Mouse (Mus musculus) forebrain, embryonic 10.5 days (tissue): Measurements from ENCODE around the gene Zbtb48. TPM values are rescaled to one million over a fixed set of nuclear protein-coding genes. Genes with fewer than 3 reads are reported as not detected.

ENCODE experiments used
- DNase-seq: peaks from one replicate; pipeline ENCODE4 v3.0.0-alpha.2; 2017; ENCODE audit warnings: low spot score; ENCODE audit errors: extremely low spot score
- H3K27ac ChIP-seq: fragments of 300-500 bp; sonication (generic); 2 replicates; pipeline ENCODE4 v1.5.1; 2016; ENCODE audit warnings: mild to moderate bottlenecking
- H3K27me3 ChIP-seq: fragments of 300-500 bp; sonication (generic); 2 replicates; pipeline ENCODE4 v1.6.1; 2016; ENCODE audit warnings: mild to moderate bottlenecking; ENCODE audit not compliant: poor library complexity, severe bottlenecking
- H3K36me3 ChIP-seq: fragments of 300-500 bp; sonication (generic); replicated peaks from 2 replicates; pipeline ENCODE4 v1.6.1; 2016; ENCODE audit warnings: mild to moderate bottlenecking, moderate library complexity
- H3K4me1 ChIP-seq: fragments of 300-500 bp; sonication (generic); 2 replicates; pipeline ENCODE4 v1.6.1; 2016
- H3K4me3 ChIP-seq: fragments of 300-500 bp; sonication (generic); 2 replicates; pipeline ENCODE4 v1.5.1; 2016; ENCODE audit warnings: mild to moderate bottlenecking, moderate library complexity
- H3K9me3 ChIP-seq: fragments of 300-500 bp; sonication (generic); 2 replicates; pipeline ENCODE4 v1.6.1; 2016; ENCODE audit warnings: mild to moderate bottlenecking, moderate library complexity
- WGBS: fragments of 180-500 bp; shearing (Covaris S2); methylation state at CpG from one replicate; pipeline ENCODE4 v1.1.7; 2016; 5-methylcytosine and 5-hydroxymethylcytosine counted together
- polyA plus RNA-seq: library from polyadenylated mRNA; unstranded; fragments of >200 nt; fragmentation: Nextera tagmentation; extraction: Ambion mirVana; gene quantifications from 2 replicates; pipeline ENCODE4 v1.2.1, GENCODE M21; 2016

Gene Zbtb48
- polyA plus RNA-seq, 1 experiment from 2014 or later, result 24.4 TPM

- no peak for DNase-seq
- H3K4me1 ChIP-seq, result peaks cover 30% of the 10 kb centered on the region
- no peaks in the 10 kb centered on the region for H3K9me3 ChIP-seq
- no peaks in the 10 kb centered on the region for H3K27me3 ChIP-seq
- 91% methylated on average over 8 of the region's 8 CpGs for WGBS
- H3K4me3 ChIP-seq, result no peak overlapping the region
- no peak overlapping the region for H3K27ac ChIP-seq
- H3K36me3 ChIP-seq, result peaks cover 88% of the 10 kb centered on the region
Measured at GRCm38 (mm10) chr4:152022506-152022905, 5.0 kb downstream of the Zbtb48 start.

GRCm38 (mm10) chr4:152021568-152022097, 5.8 kb downstream of the Zbtb48 start:
- Histone ChIP-seq H3K9me3 (no peaks in the 10 kb centered on the region), H3K36me3 (peaks cover 95% of the 10 kb centered on the region), H3K4me1 (peaks cover 22% of the 10 kb centered on the region), H3K27me3 (no peaks in the 10 kb centered on the region), H3K27ac (no peak overlapping the region), H3K4me3 (no peak overlapping the region)
- 79% methylated on average over 12 of the region's 12 CpGs for WGBS
- no peak for DNase-seq

GRCm38 (mm10) chr4:152020024-152020423, 7.4 kb downstream of the Zbtb48 start:
- no peaks in the 10 kb centered on the region for H3K27me3 ChIP-seq
- H3K27ac ChIP-seq, result no peak overlapping the region
- 92% methylated on average over 21 of the region's 21 CpGs for WGBS
- H3K4me1 ChIP-seq, result peaks cover 6% of the 10 kb centered on the region
- peaks cover 98% of the 10 kb centered on the region for H3K36me3 ChIP-seq
- no peaks in the 10 kb centered on the region for H3K9me3 ChIP-seq
- no peak overlapping the region for H3K4me3 ChIP-seq
- DNase-seq, result no peak

- Histone ChIP-seq H3K36me3 (peaks cover 98% of the 10 kb centered on the region), H3K27me3 (no peaks in the 10 kb centered on the region), H3K27ac (no peak overlapping the region), H3K4me3 (no peak overlapping the region), H3K4me1 (no peaks in the 10 kb centered on the region), H3K9me3 (no peaks in the 10 kb centered on the region)
- DNase-seq, result no peak
- 86% methylated on average over 6 of the region's 6 CpGs for WGBS
Measured at GRCm38 (mm10) chr4:152019073-152019472, 8.4 kb downstream of the Zbtb48 start.

GRCm38 (mm10) chr4:152013036-152013813, 14.2 kb downstream of the Zbtb48 start:
- DNase-seq, result no peak
- 88% methylated on average over 12 of the region's 12 CpGs for WGBS
- Histone ChIP-seq H3K9me3 (no peaks in the 10 kb centered on the region), H3K4me1 (peaks cover 42% of the 10 kb centered on the region), H3K27ac (no peak overlapping the region), H3K4me3 (no peak overlapping the region), H3K27me3 (peaks cover 13% of the 10 kb centered on the region), H3K36me3 (peaks cover 65% of the 10 kb centered on the region)

- peaks cover 55% of the 10 kb centered on the region for H3K36me3 ChIP-seq
Measured at GRCm38 (mm10) chr4:152012109-152012508, 15.4 kb downstream of the Zbtb48 start.

GRCm38 (mm10) chr4:152011171-152011760, 16.2 kb downstream of the Zbtb48 start:
- peaks cover 47% of the 10 kb centered on the region for H3K36me3 ChIP-seq
- no peak for DNase-seq
- H3K4me3 ChIP-seq, result peak overlapping the region; percentile 89
- peaks cover 33% of the 10 kb centered on the region for H3K27me3 ChIP-seq
- H3K9me3 ChIP-seq, result no peaks in the 10 kb centered on the region
- no peak overlapping the region for H3K27ac ChIP-seq
- 75% methylated on average over 8 of the region's 8 CpGs for WGBS
- peaks cover 61% of the 10 kb centered on the region for H3K4me1 ChIP-seq

More at GRCm38 (mm10) chr4:152012109-152012508, 15.4 kb downstream of the Zbtb48 start:
- WGBS, result 95% methylated on average over 16 of the region's 16 CpGs
- Histone ChIP-seq H3K27ac (no peak overlapping the region), H3K9me3 (no peaks in the 10 kb centered on the region), H3K27me3 (peaks cover 24% of the 10 kb centered on the region), H3K4me3 (0 out of 2 replicates have a peak overlapping the region, but pooled peaks have one; percentile 89), H3K4me1 (peaks cover 53% of the 10 kb centered on the region)
- DNase-seq, result no peak

- peaks cover 33% of the 10 kb centered on the region for H3K27me3 ChIP-seq
- H3K9me3 ChIP-seq, result no peaks in the 10 kb centered on the region
- peaks cover 61% of the 10 kb centered on the region for H3K4me1 ChIP-seq
- no peak for DNase-seq
- H3K27ac ChIP-seq, result peak overlapping the region; percentile 88; the same call in 1 of the 2 replicates
- H3K4me3 ChIP-seq, result peak overlapping the region; percentile 89
- peaks cover 42% of the 10 kb centered on the region for H3K36me3 ChIP-seq
- 4% methylated on average over 13 of the region's 13 CpGs for WGBS
Measured at GRCm38 (mm10) chr4:152010707-152011134, 16.8 kb downstream of the Zbtb48 start.

- Histone ChIP-seq H3K4me1 (peaks cover 64% of the 10 kb centered on the region), H3K27me3 (peaks cover 33% of the 10 kb centered on the region), H3K27ac (peak overlapping the region; percentile 88), H3K9me3 (no peaks in the 10 kb centered on the region), H3K4me3 (peak overlapping the region; percentile 89), H3K36me3 (peaks cover 36% of the 10 kb centered on the region)
- 2% methylated on average over 10 of the region's 10 CpGs for WGBS
- DNase-seq, result peak; percentile 44
Measured at GRCm38 (mm10) chr4:152010091-152010706, 17.3 kb downstream of the Zbtb48 start.

- peaks cover 64% of the 10 kb centered on the region for H3K4me1 ChIP-seq
- under 1% methylated on average over 115 of the region's 115 CpGs for WGBS
Measured at GRCm38 (mm10) chr4:152009076-152010051, 18.1 kb downstream of the Zbtb48 start.

GRCm38 (mm10) chr4:152008622-152009075, 18.8 kb downstream of the Zbtb48 start, which contains the start of gene Klhl21:
TSS of gene Klhl21 (plus strand) at chr4:152008803.
- 0% methylated on average over 45 of the region's 45 CpGs for WGBS
- Histone ChIP-seq H3K4me3 (peak within 1 kb of the TSS; percentile 89), H3K4me1 (peaks cover 64% of the 10 kb centered on the region), H3K27me3 (peaks cover 33% of the 10 kb centered on the region), H3K27ac (peak within 1 kb of the TSS; percentile 88), H3K36me3 (peaks cover 21% of the 10 kb centered on the region), H3K9me3 (no peaks in the 10 kb centered on the region)
- DNase-seq, result peak; percentile 92

More at GRCm38 (mm10) chr4:152009076-152010051, 18.1 kb downstream of the Zbtb48 start:
- H3K27ac ChIP-seq, result peak overlapping the region; percentile 88
- H3K36me3 ChIP-seq, result peaks cover 28% of the 10 kb centered on the region
- no peaks in the 10 kb centered on the region for H3K9me3 ChIP-seq
- peaks cover 33% of the 10 kb centered on the region for H3K27me3 ChIP-seq
- H3K4me3 ChIP-seq, result peak overlapping the region; percentile 89
- no peak for DNase-seq
